Mouse (Mus musculus) kidney, adult 2 months (tissue): ENCODE data around the gene 2310050C09Rik. TPM values are rescaled to one million over a fixed set of nuclear protein-coding genes. Genes with fewer than 3 reads are reported as not detected.

Experiments
- DNase-seq: peaks from one replicate; pipeline ENCODE4 v3.0.0; 2021
- H3K27ac ChIP-seq: fragments of 200-500 bp; 2 replicates; pipeline ENCODE4 v1.5.1; 2012; ENCODE audit warnings: low read depth, low read length, control low read depth, inconsistent platforms; ENCODE audit not compliant: insufficient read depth
- H3K27me3 ChIP-seq: fragments of 200-500 bp; replicated peaks from 2 replicates; pipeline ENCODE4 v1.6.1; 2012; ENCODE audit warnings: mild to moderate bottlenecking, moderate library complexity, low read length, inconsistent platforms; ENCODE audit not compliant: control insufficient read depth, insufficient read depth
- H3K36me3 ChIP-seq: fragments of 200-500 bp; 2 replicates; pipeline ENCODE4 v1.6.1; 2012; ENCODE audit warnings: mild to moderate bottlenecking, moderate library complexity, low read length, inconsistent platforms; ENCODE audit not compliant: control insufficient read depth, insufficient read depth
- H3K4me1 ChIP-seq: fragments of 200-500 bp; 2 replicates; pipeline ENCODE4 v1.6.1; 2011; ENCODE audit warnings: low read length; ENCODE audit not compliant: control insufficient read depth, insufficient read depth
- H3K4me3 ChIP-seq: fragments of 200-500 bp; 2 replicates; pipeline ENCODE4 v1.5.1; 2011; ENCODE audit warnings: mild to moderate bottlenecking, low read depth, low read length, control low read depth; ENCODE audit not compliant: insufficient read depth
- CTCF ChIP-seq: fragments of 200-500 bp; conservative IDR thresholded peaks from 2 replicates; pipeline ENCODE4 v1.5.1; 2011; ENCODE audit warnings: low read depth, mild to moderate bottlenecking, control low read depth, low read length, moderate library complexity, mixed read lengths; ENCODE audit not compliant: insufficient read depth, insufficient read length
- POLR2A ChIP-seq: fragments of 200-500 bp; IDR thresholded peaks from one replicate; pipeline ENCODE4 v1.6.1; 2011; ENCODE audit warnings: low read depth, low read length, control low read depth
- WGBS: fragments of 180-500 bp; shearing (Covaris S2); methylation state at CpG from one replicate; pipeline ENCODE4 v1.1.7; 2018; 5-methylcytosine and 5-hydroxymethylcytosine counted together
- polyA plus RNA-seq: library from polyadenylated mRNA; depleted of rRNA; stranded (reverse); fragments of >200 nt; gene quantifications from 2 replicates; pipeline ENCODE4 v1.2.3, GENCODE M21; 2012; rRNA removed

The 2310050C09Rik gene
- polyA plus RNA-seq, 1 experiment = not detected

DNA sequence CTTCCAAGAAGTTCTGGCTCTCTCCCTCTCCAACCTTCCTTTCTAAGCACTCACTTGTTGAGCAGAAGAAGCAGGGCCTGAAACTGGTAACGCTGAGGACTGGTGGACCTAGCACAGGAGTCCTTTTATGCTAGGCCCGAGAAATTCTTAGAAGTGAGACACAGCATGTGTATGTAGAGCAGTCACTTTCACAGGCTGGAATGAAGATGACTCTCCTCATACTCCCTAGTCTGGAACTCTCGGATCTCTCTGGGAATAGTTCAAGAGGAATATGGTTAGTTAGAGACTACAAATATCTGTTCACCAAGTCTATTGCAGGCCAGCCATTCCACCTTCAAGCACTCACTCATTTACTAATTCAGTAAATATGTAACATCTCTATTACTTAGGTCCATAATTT, 18.8 kb downstream of the 2310050C09Rik start, which contains the start of gene Lce1l:
TSS of gene Lce1l (minus strand) at position 101 of the 400 bp plus-strand sequence.
- no peak for TF ChIP-seq POLR2A
- no peak for DNase-seq
- no peak within 1 kb of the TSS for H3K4me3 ChIP-seq
- no peaks in the 10 kb centered on the region for H3K27me3 ChIP-seq
- H3K27ac ChIP-seq = no peak within 1 kb of the TSS
- no peaks in the 10 kb centered on the region for H3K4me1 ChIP-seq
- H3K36me3 ChIP-seq = no peaks in the 10 kb centered on the region
- 88% methylated on average over 3 of the region's 3 CpGs for WGBS

DNA sequence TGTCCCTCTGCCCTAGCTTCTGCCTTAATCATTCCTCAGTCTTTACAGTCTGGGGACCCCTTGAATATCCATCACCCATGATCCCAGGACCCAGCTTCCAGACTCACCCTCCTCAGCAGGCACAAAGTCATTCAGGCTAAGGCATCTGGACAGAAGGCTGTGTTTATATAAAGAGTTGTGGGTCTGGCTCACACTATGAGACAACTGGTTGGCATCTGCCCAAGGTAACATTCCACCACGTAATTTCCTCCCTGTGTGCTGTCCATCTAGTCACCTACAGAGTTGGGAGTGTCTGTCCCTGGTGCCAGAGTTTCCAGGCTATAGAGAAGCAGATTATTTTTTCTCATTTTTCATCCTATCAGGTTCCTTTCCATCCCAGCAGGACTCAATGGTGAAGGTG, 42.9 kb downstream of the 2310050C09Rik start, which contains the start of gene Kprp:
TSS of gene Kprp (minus strand) at position 140 of the 400 bp plus-strand sequence.
- Histone ChIP-seq H3K4me3 (no peak within 1 kb of the TSS), H3K27me3 (no peaks in the 10 kb centered on the region), H3K36me3 (no peaks in the 10 kb centered on the region), H3K27ac (no peak within 1 kb of the TSS), H3K4me1 (no peaks in the 10 kb centered on the region)
- 3% methylated on average over 1 of the region's 1 CpGs for WGBS
- no peak for DNase-seq
- TF ChIP-seq CTCF (no peak), POLR2A (no peak)

DNA sequence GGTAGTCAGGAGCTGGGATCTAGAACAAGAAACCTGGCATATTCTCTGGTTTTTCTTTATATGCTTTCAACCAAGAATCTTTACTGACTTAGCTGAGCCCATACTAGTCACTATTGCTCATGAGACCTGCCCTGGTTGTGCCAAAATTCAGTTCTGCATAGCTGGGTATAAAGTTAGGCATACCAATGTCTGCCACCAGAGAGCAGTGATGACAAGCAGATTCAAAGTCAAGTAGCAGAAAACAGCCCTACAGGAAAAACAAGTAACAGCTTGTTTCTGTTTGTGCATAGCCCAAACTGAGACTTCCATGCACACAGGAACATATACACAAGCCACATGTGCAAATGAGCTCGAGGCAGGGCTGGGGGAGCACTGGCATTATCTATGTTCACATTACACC, 44.2 kb downstream of the 2310050C09Rik start:
- Histone ChIP-seq H3K27me3 (no peaks in the 10 kb centered on the region), H3K27ac (no peak overlapping the region), H3K4me1 (no peaks in the 10 kb centered on the region), H3K4me3 (no peak overlapping the region), H3K36me3 (no peaks in the 10 kb centered on the region)
- WGBS = 32% methylated on average over 1 of the region's 1 CpGs
- TF ChIP-seq CTCF = no peak
- no peak for TF ChIP-seq POLR2A
- peak; percentile 5 for DNase-seq

Other genes starting within 250 kb of the 2310050C09Rik start
- gene Lce6a, start 248.6 kb downstream of the 2310050C09Rik start, polyA plus RNA-seq = not detected in 2 replicates
- gene Lce1a1, start 221.9 kb downstream of the 2310050C09Rik start, polyA plus RNA-seq = not detected in 2 replicates
- not detected in 2 replicates for gene Lce1b, start 213.3 kb downstream of the 2310050C09Rik start, polyA plus RNA-seq
- gene Lce1a2, start 199.9 kb downstream of the 2310050C09Rik start, polyA plus RNA-seq = not detected in 2 replicates
- not detected in 2 replicates for gene Lce1c, start 191.0 kb downstream of the 2310050C09Rik start, polyA plus RNA-seq
- not detected in 2 replicates for gene Lce1d, start 183.0 kb downstream of the 2310050C09Rik start, polyA plus RNA-seq
- not detected in 2 replicates for gene Lce1e, start 161.1 kb downstream of the 2310050C09Rik start, polyA plus RNA-seq
- gene Lce1f, start 149.9 kb downstream of the 2310050C09Rik start, polyA plus RNA-seq = not detected in 2 replicates
- gene Gm38119, start 131.1 kb downstream of the 2310050C09Rik start, polyA plus RNA-seq = not detected in 2 replicates
- not detected in 2 replicates for gene Lce1g, start 117.9 kb downstream of the 2310050C09Rik start, polyA plus RNA-seq
- gene Lce1h, start 105.2 kb downstream of the 2310050C09Rik start, polyA plus RNA-seq = not detected in 2 replicates
- gene Lce1i, start 91.3 kb downstream of the 2310050C09Rik start, polyA plus RNA-seq = not detected in 2 replicates
- gene Lce1j, start 79.7 kb downstream of the 2310050C09Rik start, polyA plus RNA-seq = not detected in 2 replicates
- not detected in 2 replicates for gene Lce1k, start 62.3 kb downstream of the 2310050C09Rik start, polyA plus RNA-seq
- not detected in 2 replicates for gene Kprp, start 43.0 kb downstream of the 2310050C09Rik start, polyA plus RNA-seq
- gene Lce1l, start 18.9 kb downstream of the 2310050C09Rik start, polyA plus RNA-seq = not detected in 2 replicates
- gene Lce3a, start 56.0 kb upstream of the 2310050C09Rik start, polyA plus RNA-seq = not detected in 2 replicates
- not detected in 2 replicates for gene Lce3b, start 62.8 kb upstream of the 2310050C09Rik start, polyA plus RNA-seq
- not detected in 2 replicates for gene Lce3c, start 74.3 kb upstream of the 2310050C09Rik start, polyA plus RNA-seq
- not detected in 2 replicates for gene Lce3d, start 87.2 kb upstream of the 2310050C09Rik start, polyA plus RNA-seq
- not detected in 2 replicates for gene Lce3e, start 96.8 kb upstream of the 2310050C09Rik start, polyA plus RNA-seq
- gene Lce3f, start 122.0 kb upstream of the 2310050C09Rik start, polyA plus RNA-seq = not detected in 2 replicates
- gene Crct1, start 145.5 kb upstream of the 2310050C09Rik start, polyA plus RNA-seq = not detected in 2 replicates
- not detected in 2 replicates for gene Lce1m, start 148.8 kb upstream of the 2310050C09Rik start, polyA plus RNA-seq
- not detected in 2 replicates for gene Gm4858, start 198.6 kb upstream of the 2310050C09Rik start, polyA plus RNA-seq